Mouse (Mus musculus) spleen, adult 2 months (tissue): Measurements from ENCODE around the gene Mfng.

Experiments
- CTCF ChIP-seq: fragments of 200-500 bp; IDR thresholded peaks from 2 replicates; pipeline ENCODE4 v1.5.1; 2011; ENCODE audit warnings: mild to moderate bottlenecking, inconsistent platforms; ENCODE audit not compliant: insufficient read depth, insufficient read length, insufficient replicate concordance; ENCODE audit errors: extremely low read depth
- POLR2A ChIP-seq: fragments of 200-500 bp; IDR thresholded peaks from 2 replicates; pipeline ENCODE4 v1.6.1; 2011; ENCODE audit warnings: low read depth, low read length, inconsistent platforms

GRCm38 (mm10) chr15:78761112-78761511, 12.2 kb downstream of the Mfng start:
- no peak for TF ChIP-seq CTCF
- no peak for TF ChIP-seq POLR2A
